Mouse (Mus musculus) olfactory bulb, adult 2 months (tissue): ENCODE results near the gene Rab29.

Experiments
- CTCF ChIP-seq: fragments of 200-500 bp; IDR thresholded peaks from 2 replicates; pipeline ENCODE4 v1.5.1; 2012; ENCODE audit warnings: low read depth, mild to moderate bottlenecking, low read length, moderate library complexity; ENCODE audit not compliant: insufficient read depth
- POLR2A ChIP-seq: fragments of 200-500 bp; IDR thresholded peaks from 2 replicates; pipeline ENCODE4 v1.6.1; 2012; ENCODE audit warnings: mild to moderate bottlenecking, low read depth, low read length, moderate library complexity; ENCODE audit not compliant: insufficient read depth

DNA sequence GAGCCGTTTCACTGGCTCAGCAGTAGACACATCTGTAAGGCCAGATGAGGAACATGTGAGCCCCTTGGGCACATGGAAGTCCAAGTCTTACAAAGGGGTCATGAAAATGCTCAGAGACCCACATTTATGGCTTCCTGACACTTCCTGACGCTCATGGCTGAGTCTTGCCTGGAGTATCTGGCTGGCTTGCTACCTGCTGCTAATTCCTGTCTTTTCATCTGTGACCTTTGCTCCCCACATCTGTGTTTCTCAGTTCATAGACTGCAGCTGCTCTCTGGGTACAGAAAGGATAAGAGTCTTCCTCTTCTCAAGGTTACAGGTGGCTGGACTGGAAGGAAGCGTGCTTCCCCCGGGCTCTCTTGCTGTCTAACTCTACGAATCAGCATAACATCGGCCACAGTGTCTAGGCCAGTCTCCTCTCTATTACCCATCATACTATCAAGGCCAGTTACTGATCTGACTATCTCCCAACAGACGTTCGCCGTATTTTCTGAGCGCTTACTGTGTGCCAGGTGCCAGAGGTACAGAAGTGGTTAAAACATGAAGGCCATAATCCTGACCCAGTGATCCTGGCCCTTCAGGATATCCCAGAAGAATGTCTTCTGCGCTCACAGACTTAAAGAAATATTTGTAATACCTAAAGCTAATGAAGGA lies 42.4 kb upstream of the Rab29 start:
- TF ChIP-seq CTCF, result no peak
- no peak for TF ChIP-seq POLR2A
